Mouse (Mus musculus): ENCODE measurements at regions not wholly inside any gene's neighbourhood (a gene's known extent, or its start where the extent isn't known, plus 50 kb on each side); places are given as distances from the start of the nearest gene placed in this dataset.

DNA sequence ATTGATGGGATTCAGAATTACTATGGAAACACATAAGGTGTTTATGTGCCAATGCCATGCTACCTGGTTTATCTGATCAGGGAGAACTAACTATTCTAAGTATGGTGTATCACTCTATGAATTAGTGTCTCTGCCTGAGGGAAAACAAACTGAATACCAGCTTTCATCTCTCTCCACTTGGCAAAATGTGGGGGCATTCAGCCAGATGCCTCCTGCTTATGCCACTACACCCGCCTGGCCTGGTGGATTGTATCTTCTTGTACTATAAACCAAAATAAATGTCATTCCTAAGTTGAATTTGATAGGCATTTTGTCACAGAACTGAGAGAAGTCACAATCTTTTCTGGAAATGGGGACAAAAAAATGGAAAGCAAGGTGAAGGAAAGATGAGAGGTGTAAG is 450.6 kb downstream of the Nuf2 start:
- H3K27ac ChIP-seq (ENCODE audit: control insufficient read depth, insufficient read depth, low read depth, low read length): no peak overlapping the region
- H3K4me1 ChIP-seq (ENCODE audit: control insufficient read depth, insufficient read depth, low read length): no peaks in the 10 kb centered on the region
- H3K27me3 ChIP-seq (ENCODE audit: control insufficient read depth, insufficient read depth, low read length): no peaks in the 10 kb centered on the region
- no peaks in the 10 kb centered on the region for H3K36me3 ChIP-seq (ENCODE audit: control insufficient read depth, insufficient read depth, low read length)
- no peak overlapping the region for H3K4me3 ChIP-seq (ENCODE audit: control insufficient read depth, low read depth, low read length)
- TF ChIP-seq CTCF (IDR thresholded peaks at IDR 0.05; ENCODE audit: control insufficient read depth, insufficient read depth, insufficient replicate concordance, low read depth, low read length) (no peak), POLR2A (IDR thresholded peaks at IDR 0.05; ENCODE audit: control insufficient read depth, low read depth, low read length) (no peak)

DNA sequence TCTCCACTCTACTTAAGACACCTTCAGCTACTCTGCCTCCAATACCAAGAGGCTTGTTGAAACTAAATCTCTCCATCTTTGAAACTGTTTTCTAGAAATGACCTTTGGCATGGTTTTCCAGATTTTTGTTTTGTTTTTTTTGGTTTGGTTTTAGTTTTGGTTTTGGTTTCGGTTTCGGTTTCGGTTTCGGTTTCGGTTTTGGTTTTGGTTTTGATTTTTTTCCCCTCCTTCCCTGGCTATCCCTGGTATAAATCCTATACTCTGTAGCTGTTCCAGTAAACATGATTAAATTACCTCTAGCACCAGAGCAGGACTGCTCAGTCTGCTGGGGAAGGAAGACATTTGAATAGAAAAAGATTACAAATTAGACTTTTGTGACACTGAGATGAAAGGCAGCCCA is 454.0 kb downstream of the Nuf2 start:
- Histone ChIP-seq H3K27ac (ENCODE audit: control insufficient read depth, insufficient read depth, low read depth, low read length) (no peak overlapping the region), H3K27me3 (ENCODE audit: control insufficient read depth, insufficient read depth, low read length) (no peaks in the 10 kb centered on the region), H3K36me3 (ENCODE audit: control insufficient read depth, insufficient read depth, low read length) (no peaks in the 10 kb centered on the region), H3K4me1 (ENCODE audit: control insufficient read depth, insufficient read depth, low read length) (no peaks in the 10 kb centered on the region), H3K4me3 (ENCODE audit: control insufficient read depth, low read depth, low read length) (no peak overlapping the region)
- no peak for TF ChIP-seq CTCF (IDR thresholded peaks at IDR 0.05; ENCODE audit: control insufficient read depth, insufficient read depth, insufficient replicate concordance, low read depth, low read length)

DNA sequence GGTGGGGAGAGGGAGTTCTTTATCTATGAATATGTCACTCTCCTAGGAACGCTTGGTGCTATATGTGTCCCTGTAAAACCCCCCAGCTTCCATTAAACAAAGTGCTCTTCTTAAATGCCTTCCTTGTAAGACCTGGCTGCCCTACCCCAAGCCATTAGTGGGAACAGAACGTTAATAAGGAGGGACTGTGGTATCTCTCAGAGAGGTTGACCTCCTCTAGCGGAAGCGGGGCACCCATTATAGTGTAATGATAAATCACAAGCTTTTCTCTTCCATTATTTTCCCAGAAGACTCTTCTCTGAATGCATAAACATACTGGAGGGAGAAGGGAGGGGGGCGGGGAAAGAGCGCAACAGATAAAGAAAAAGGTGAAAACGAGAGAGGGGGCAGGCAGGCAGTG is 455.3 kb downstream of the Nuf2 start:
- H3K27ac ChIP-seq (ENCODE audit: control insufficient read depth, insufficient read depth, low read depth, low read length): no peak overlapping the region

DNA sequence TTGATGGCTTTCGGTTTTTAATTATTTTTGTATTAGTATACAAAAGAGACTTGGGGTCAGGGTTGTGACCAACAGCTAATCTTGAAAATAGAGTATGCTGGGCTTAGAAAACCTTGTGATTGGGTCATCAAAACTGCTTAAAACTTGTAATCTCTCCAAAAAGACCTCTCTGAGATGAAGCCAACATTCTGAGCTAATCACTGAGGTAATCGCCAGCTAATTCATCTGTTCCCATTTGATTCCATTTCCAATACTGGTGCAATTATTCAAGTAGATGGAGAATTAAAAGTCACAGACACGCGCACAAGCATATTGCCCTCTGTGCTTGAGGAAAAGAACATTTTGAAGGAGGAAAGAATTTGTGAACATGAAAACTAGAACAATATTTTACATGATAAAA is 459.9 kb downstream of the Nuf2 start:
- no peak overlapping the region for H3K27ac ChIP-seq (ENCODE audit: control insufficient read depth, insufficient read depth, low read depth, low read length)
- no peaks in the 10 kb centered on the region for H3K27me3 ChIP-seq (ENCODE audit: control insufficient read depth, insufficient read depth, low read length)
- H3K36me3 ChIP-seq (ENCODE audit: control insufficient read depth, insufficient read depth, low read length): no peaks in the 10 kb centered on the region
- no peak overlapping the region for H3K4me3 ChIP-seq (ENCODE audit: control insufficient read depth, low read depth, low read length)
- no peak for TF ChIP-seq CTCF (IDR thresholded peaks at IDR 0.05; ENCODE audit: control insufficient read depth, insufficient read depth, insufficient replicate concordance, low read depth, low read length)
- no peak for TF ChIP-seq POLR2A (IDR thresholded peaks at IDR 0.05; ENCODE audit: control insufficient read depth, low read depth, low read length)
- H3K4me1 ChIP-seq (ENCODE audit: control insufficient read depth, insufficient read depth, low read length): no peaks in the 10 kb centered on the region

More for the DNA sequence above, 455.3 kb downstream of the Nuf2 start:
- no peak overlapping the region for H3K4me3 ChIP-seq (ENCODE audit: control insufficient read depth, low read depth, low read length)
- no peaks in the 10 kb centered on the region for H3K36me3 ChIP-seq (ENCODE audit: control insufficient read depth, insufficient read depth, low read length)
- H3K27me3 ChIP-seq (ENCODE audit: control insufficient read depth, insufficient read depth, low read length): no peaks in the 10 kb centered on the region
- no peaks in the 10 kb centered on the region for H3K4me1 ChIP-seq (ENCODE audit: control insufficient read depth, insufficient read depth, low read length)
- no peak for TF ChIP-seq CTCF (IDR thresholded peaks at IDR 0.05; ENCODE audit: control insufficient read depth, insufficient read depth, insufficient replicate concordance, low read depth, low read length)

DNA sequence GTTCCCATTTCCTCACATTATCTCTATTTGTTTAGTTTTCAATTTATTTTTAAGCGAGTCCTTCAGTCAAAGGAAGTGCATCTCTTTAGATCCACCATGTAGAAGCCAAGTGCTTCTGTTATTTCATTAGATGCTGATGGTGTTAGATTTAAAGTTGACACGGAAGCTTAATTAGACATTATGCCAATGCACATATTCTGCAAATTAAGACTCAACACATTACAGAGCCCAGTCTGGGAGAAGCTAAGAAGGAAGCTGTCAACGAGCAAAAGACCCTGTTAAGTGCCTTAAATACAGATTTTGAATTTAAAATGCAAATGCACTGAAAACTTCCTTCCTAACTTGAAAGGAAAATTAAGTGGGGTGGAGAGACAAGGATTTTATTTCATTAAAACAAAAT is 461.6 kb downstream of the Nuf2 start:
- no peak overlapping the region for H3K27ac ChIP-seq (ENCODE audit: control insufficient read depth, insufficient read depth, low read depth, low read length)
- H3K27me3 ChIP-seq (ENCODE audit: control insufficient read depth, insufficient read depth, low read length): no peaks in the 10 kb centered on the region
- no peaks in the 10 kb centered on the region for H3K36me3 ChIP-seq (ENCODE audit: control insufficient read depth, insufficient read depth, low read length)
- no peak overlapping the region for H3K4me3 ChIP-seq (ENCODE audit: control insufficient read depth, low read depth, low read length)
- no peaks in the 10 kb centered on the region for H3K4me1 ChIP-seq (ENCODE audit: control insufficient read depth, insufficient read depth, low read length)
- TF ChIP-seq POLR2A (IDR thresholded peaks at IDR 0.05; ENCODE audit: control insufficient read depth, low read depth, low read length) (no peak), CTCF (IDR thresholded peaks at IDR 0.05; ENCODE audit: control insufficient read depth, insufficient read depth, insufficient replicate concordance, low read depth, low read length) (no peak)

DNA sequence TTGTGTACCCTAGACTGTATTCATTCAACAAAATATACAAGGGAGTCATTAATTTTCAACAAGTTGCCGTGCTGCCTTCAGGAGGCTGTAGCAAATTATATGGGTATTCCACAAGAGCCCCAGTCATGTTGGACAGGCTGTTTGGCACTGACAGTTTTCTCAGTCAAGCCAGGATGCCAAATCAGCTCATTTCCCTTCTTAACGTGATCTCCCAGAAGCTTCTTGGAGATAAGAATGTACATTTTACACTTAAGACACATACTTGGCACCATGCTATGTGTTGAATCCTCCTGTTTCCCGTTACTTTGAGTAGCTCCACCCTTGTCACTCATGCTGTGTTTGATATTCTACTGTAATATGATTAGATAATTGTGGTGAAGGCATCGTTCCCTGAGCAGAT is 464.5 kb downstream of the Nuf2 start:
- H3K27ac ChIP-seq (ENCODE audit: control insufficient read depth, insufficient read depth, low read depth, low read length): no peak overlapping the region
- TF ChIP-seq CTCF (IDR thresholded peaks at IDR 0.05; ENCODE audit: control insufficient read depth, insufficient read depth, insufficient replicate concordance, low read depth, low read length): no peak
- no peak for TF ChIP-seq POLR2A (IDR thresholded peaks at IDR 0.05; ENCODE audit: control insufficient read depth, low read depth, low read length)
- no peaks in the 10 kb centered on the region for H3K27me3 ChIP-seq (ENCODE audit: control insufficient read depth, insufficient read depth, low read length)
- no peak overlapping the region for H3K4me3 ChIP-seq (ENCODE audit: control insufficient read depth, low read depth, low read length)
- H3K4me1 ChIP-seq (ENCODE audit: control insufficient read depth, insufficient read depth, low read length): no peaks in the 10 kb centered on the region
- H3K36me3 ChIP-seq (ENCODE audit: control insufficient read depth, insufficient read depth, low read length): no peaks in the 10 kb centered on the region

DNA sequence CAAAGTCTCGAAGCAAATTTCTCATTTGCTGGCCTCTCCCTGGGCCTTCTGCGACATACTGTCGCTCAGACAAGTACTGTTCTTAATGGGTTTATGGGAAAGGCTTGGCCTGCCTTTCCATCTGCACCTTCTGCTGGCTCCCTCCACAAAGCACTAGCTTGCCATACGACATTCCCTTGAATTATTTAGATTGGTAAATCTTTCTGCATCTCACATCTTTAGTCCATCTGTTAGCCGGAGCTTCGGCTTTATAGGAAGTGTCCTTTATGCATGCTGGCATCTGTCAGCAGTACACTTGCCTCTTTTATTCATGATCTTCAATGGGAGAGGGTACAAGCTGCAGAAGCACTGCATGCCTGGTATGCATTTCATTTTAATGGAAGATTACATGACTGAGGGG is 470.6 kb downstream of the Nuf2 start:
- Histone ChIP-seq H3K27ac (ENCODE audit: control insufficient read depth, insufficient read depth, low read depth, low read length) (no peak overlapping the region), H3K27me3 (ENCODE audit: control insufficient read depth, insufficient read depth, low read length) (no peaks in the 10 kb centered on the region), H3K4me1 (ENCODE audit: control insufficient read depth, insufficient read depth, low read length) (no peaks in the 10 kb centered on the region), H3K4me3 (ENCODE audit: control insufficient read depth, low read depth, low read length) (no peak overlapping the region), H3K36me3 (ENCODE audit: control insufficient read depth, insufficient read depth, low read length) (no peaks in the 10 kb centered on the region)
- TF ChIP-seq CTCF (IDR thresholded peaks at IDR 0.05; ENCODE audit: control insufficient read depth, insufficient read depth, insufficient replicate concordance, low read depth, low read length) (no peak), POLR2A (IDR thresholded peaks at IDR 0.05; ENCODE audit: control insufficient read depth, low read depth, low read length) (no peak)

DNA sequence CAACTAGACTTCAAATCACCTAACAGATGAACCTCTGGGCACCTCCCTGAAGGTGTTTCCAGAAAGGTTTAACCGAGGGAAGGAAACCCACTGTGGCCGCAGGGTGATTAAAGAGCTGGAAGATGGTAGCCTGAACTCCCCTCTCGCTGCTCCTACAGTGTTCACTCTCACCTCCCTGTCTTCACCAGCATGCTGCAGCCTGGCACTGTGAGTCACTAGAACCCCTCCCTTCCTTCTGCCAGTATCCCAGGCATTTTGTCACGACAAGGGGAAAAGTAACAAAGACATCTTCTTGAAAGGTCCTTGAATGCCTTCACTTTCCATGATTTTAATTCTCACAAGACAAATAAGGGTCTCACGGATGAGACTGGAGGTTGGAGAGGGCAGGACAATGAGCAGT is 471.1 kb downstream of the Nuf2 start:
- Histone ChIP-seq H3K4me1 (ENCODE audit: control insufficient read depth, insufficient read depth, low read length) (no peaks in the 10 kb centered on the region), H3K27me3 (ENCODE audit: control insufficient read depth, insufficient read depth, low read length) (no peaks in the 10 kb centered on the region), H3K36me3 (ENCODE audit: control insufficient read depth, insufficient read depth, low read length) (no peaks in the 10 kb centered on the region), H3K27ac (ENCODE audit: control insufficient read depth, insufficient read depth, low read depth, low read length) (no peak overlapping the region), H3K4me3 (ENCODE audit: control insufficient read depth, low read depth, low read length) (no peak overlapping the region)
- no peak for TF ChIP-seq CTCF (IDR thresholded peaks at IDR 0.05; ENCODE audit: control insufficient read depth, insufficient read depth, insufficient replicate concordance, low read depth, low read length)
- TF ChIP-seq POLR2A (IDR thresholded peaks at IDR 0.05; ENCODE audit: control insufficient read depth, low read depth, low read length): no peak

All from testis, adult 2 months (tissue).